Mouse (Mus musculus): Measurements from ENCODE around the gene Cdca8.
A peak's percentile ranks its signal among the peaks of the same experiment; 100 is the strongest.
"Not testable (repeated sequence)": the region's sequence is repeated elsewhere in the genome, so short reads cannot be mapped to it uniquely, and the experiment has no call there.

The Cdca8 gene

DNA sequence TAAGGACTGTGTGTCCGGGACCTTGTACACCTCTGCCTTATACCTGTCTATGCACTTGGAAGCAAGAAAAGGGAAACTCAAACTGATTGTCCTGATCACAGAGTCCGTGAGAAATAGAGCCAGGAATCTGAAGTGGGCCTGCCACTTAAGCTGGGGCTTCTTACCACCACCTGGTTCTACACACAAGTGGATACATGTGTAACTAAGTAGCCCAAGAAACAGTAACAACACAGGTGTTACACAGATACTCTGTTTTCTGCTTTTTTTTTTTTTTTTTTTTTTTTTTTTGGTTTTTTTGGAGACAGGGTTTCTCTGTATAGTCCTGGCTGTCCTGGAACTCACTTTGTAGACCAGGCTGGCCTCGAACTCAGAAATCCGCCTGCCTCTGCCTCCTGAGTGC is at the start of gene Cdca8:
Gene Cdca8 (minus strand): TSS at position 101 of the 400 bp plus-strand sequence.
- DNase-seq = not testable (repeated sequence)

DNA sequence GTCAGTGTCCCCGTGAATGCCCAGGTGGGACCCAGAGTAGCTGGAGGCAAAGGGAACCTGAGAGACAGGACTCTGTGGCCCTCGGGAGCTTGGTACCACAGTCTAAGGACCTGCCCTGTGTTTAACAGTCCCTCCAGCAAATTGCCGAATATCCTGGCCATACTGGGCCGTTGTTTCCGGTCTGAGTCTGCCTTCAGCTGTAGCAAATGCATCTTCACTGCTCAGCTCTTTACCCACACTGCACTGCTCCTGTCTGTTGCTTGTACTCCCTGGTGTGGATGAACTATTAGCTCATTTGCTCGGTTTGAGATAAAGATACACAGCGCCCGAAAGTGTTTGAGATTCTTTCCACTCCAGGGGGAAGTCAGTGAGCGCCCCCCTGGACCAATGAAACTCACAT is 49.3 kb upstream of the Cdca8 start:
- DNase-seq = no peak

DNA sequence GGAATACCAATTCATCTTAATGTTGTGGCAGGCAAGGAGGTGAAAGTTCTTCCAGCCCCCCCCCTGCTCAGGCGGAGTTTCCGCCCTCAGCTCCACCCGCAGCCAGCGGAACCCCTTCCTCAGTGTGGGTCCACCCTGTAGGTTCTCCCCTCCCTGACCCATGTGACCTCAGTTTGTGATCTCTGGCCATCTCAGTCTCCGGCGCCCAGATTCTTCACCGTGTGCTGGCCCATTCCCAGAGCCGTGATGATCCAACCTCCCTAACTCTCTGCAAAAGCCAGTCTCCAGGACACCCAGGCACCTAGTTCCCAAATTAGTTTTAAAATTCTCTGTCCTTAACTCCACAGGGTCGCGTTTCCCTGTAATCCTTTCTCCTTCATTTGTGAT is 48.6 kb upstream of the Cdca8 start:
- no peak for DNase-seq

- no peak for DNase-seq
These were observed 47.9 kb upstream of the Cdca8 start for GRCm38 (mm10) chr4:124986739-124987710.

GRCm38 (mm10) chr4:124985671-124986602 is 46.8 kb upstream of the Cdca8 start, which contains the start of gene Rspo1:
Gene Rspo1, plus strand, starts transcription at chr4:124986430.
- DNase-seq = no peak

GRCm38 (mm10) chr4:124984871-124985670 is 46.0 kb upstream of the Cdca8 start:
- peak; percentile 47 for DNase-seq

DNA sequence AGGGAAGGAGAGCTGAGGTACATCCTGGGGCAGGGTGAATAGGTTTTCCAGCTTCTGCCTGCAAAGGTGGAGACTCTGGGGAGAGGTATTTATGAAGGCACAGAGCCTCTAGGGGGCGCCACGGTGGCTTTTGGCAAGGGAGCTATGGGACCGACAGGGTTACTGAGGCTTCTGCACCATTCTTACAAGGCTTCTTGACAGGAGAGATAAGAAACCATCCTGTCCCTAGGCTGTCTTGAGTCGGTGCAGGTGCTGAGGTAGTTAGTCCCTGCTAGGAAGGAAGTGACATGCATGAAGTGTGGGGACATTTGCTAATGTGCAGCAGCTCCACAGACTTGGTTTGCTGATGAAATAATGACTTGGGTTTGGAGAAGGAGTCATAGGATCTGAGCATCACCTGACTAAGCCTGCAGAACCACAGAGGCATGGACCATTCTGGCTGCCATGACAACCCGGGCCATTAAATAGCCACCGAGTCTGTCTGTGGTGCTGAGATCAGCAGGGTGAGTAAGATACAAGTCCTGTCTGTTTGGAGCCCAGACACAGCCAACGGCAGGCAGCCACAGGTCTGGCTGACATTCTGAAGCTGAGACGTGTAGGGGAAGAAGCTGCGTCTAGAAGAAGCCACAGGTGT is 44.9 kb upstream of the Cdca8 start:
- DNase-seq = no peak

DNA sequence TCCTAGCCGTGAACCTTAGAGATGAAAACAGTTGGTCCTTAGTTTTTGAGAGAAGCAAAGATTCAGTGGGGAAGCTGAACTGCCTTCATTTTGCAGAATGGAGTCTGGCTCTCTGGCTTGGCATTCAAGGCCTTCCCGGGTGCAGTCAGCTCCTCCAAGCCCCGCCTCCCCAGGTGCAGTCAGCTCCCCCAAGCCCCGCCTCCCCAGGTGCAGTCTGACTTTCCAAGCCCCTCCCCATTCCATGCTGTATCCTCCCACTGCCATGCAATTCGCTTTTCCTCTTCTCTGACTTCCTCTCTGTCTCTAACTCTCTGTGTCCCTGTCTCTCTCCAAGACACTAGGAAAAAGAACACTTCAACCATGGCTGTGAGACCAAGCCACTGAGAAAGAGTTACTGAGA is 39.1 kb upstream of the Cdca8 start:
- DNase-seq = no peak

DNA sequence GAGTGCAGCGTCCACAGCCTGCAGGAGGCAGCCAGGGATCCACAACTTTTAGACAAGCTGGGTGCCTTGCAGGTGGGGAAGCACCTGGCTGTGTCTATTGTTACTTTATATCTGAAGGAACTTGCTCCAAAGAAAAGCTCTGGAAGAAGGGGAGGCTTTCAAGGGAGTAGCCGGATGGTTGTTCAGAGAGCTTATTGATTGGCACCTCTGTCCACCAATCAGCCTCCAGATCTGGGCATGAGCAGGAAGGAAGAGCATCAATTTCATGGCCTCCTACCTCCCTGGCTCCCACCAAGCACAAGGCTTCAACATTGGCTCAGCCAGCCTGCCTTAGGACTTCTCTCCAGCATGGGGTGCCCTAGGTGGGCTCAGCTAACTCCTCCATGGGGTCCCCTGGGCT is 34.2 kb upstream of the Cdca8 start:
- DNase-seq = no peak

DNA sequence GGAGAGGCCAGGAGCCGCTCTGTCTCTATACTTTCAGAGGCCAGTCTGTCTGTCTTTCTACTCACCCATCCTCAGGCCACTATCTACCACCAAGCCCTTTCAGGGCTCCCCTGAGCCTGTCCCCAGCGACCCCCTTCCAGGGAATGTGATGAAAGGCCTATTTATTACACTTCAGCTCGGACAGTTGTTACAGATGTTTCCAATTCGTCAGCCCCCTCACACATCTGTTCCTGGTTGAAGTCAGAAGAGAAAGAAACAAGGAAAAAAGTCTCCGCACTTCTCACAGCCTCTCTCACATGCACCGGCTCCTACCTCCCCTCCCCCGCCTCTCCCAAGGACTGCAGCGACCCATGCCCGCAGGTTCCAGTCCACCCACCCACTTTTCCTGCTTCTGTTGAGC is 33.2 kb upstream of the Cdca8 start:
- DNase-seq = no peak

GRCm38 (mm10) chr4:124971094-124971493 is 32.0 kb upstream of the Cdca8 start:
- DNase-seq = no peak

DNA sequence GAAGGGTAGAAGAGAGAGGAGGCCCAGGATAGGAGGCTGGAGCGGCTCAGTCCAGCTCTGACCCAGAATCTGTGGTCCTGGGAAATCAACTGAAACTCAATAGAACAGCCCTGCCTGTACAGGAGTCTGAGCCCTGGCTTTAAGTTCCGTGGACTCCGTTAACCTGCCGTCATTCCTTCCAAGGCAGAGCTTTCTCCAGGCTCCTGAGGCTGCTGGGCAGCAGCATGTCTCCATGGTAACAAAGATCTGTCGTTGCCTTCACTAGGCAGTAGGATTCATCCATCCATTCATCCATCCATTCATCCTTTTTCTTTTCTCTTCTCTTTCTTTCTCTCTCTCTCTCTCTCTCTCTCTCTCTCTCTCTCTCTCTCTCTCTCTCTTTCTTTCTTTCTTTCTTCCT is 31.6 kb upstream of the Cdca8 start:
- no peak for DNase-seq

DNA sequence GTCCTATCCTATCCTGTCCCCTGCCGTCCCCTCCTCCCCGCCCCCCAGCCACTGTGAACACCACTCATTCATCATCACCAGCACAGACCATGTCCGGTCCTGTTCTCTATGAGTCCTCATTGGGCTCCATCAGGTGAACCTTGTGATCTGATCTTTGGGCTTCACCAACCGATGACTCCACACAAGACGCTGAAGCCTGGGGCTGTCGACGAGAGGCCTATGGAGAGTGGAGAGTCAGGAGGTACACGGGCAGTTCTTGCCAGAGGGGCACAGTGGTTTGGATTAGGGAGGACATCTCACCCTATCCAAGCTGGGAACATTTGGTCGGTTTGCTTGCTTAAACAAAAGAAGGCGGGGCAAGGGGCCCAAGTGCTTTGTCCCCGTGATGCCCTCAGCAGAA is 31.1 kb upstream of the Cdca8 start:
- DNase-seq = no peak

DNA sequence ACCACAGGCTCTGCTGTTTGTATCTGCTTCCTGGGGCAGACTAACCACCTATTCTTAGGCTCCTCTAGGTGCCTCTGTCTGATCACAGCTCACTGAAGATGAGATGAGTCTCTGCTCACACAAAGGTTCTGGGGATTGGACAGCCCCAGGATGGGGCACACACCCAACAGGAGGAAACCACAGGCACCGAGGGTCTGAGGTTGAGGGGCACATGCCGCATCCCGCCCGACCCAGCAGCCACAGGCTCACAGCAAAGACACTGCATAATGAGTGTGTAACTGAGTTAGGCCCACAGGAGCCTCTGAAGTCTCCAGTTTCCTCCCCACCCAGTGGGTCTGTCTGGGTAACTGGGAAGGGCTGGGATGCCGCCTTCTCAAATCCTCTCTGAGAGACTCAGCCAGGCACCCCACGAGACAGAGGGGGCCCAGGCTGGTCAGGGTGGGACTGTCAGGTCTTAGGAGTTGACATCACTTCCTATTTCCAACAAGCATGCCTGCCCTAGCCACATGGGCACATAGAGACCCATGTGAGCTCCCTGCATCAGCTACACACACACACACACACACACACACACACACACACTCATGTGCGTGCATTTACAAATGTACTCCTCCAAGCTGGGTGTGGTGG is 30.2 kb upstream of the Cdca8 start:
- no peak for DNase-seq

- DNase-seq = no peak
These were observed 29.6 kb upstream of the Cdca8 start for GRCm38 (mm10) chr4:124968711-124969110.

- DNase-seq = no peak
These were observed 25.9 kb upstream of the Cdca8 start for GRCm38 (mm10) chr4:124964912-124965599.

DNA sequence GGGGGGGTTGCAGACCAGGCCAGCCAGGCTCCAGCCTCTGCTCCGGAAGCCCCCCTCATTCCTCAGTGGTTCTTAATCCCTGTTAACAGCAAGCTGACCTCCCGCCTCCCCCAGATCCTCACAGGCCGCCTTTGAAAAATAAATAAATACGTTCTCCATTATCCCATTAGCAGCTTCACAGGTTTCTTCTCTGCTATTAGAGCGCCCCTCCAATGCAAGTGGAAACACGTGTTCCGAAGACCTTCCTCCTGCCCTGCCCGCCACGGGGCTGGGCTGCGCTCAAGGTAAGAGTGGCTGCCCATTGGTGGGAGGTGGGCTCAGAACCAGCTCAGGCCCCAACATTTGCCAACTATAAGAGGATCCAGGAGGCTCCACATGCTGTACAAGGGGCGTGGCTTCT is 23.5 kb upstream of the Cdca8 start:
- DNase-seq = no peak

DNA sequence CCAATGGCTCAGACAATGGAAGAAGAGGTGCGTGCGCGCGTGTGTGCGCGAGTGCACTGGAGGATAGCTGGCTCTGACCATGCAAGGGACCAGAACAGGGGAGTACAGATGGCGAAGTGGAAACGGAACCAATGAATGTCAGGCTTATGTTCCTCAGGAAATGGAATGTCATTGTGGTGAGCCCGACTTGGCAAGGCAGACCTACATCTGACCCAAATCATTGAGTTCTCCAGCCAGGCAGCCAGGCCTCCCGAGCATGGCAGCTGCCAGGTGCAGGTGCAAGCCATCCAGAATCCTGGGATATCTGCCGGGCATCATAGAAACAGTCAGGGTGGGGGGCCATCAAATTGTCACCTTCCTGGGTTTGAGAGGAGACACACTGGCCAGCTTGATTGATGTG is 21.8 kb upstream of the Cdca8 start:
- no peak for DNase-seq

GRCm38 (mm10) chr4:124959062-124959461 is 20.0 kb upstream of the Cdca8 start:
- DNase-seq = no peak

- no peak for DNase-seq
These were observed 18.2 kb upstream of the Cdca8 start for GRCm38 (mm10) chr4:124957284-124957683.

DNA sequence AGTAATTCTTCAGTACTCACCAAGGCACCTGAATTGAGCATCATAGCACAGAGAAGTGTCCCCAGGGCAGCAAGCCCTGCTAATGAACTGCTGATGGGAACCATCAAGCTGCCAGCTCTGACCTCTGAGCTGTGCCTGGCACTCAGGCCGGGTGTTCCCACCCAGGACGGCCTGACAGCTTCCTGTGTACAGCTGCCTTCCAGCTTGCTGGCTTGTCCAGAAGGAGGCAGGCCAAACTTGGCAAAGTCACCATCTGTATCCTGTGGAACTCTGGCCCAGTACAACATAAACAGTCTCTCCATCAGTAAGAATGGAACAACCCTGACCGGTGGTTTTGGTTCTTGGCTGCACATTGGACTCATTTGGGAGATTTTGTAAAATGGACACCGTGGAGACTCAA is 14.4 kb upstream of the Cdca8 start:
- DNase-seq = no peak
